ENCODE assay signal across 8 mouse cellular contexts in the genomic region with DNA sequence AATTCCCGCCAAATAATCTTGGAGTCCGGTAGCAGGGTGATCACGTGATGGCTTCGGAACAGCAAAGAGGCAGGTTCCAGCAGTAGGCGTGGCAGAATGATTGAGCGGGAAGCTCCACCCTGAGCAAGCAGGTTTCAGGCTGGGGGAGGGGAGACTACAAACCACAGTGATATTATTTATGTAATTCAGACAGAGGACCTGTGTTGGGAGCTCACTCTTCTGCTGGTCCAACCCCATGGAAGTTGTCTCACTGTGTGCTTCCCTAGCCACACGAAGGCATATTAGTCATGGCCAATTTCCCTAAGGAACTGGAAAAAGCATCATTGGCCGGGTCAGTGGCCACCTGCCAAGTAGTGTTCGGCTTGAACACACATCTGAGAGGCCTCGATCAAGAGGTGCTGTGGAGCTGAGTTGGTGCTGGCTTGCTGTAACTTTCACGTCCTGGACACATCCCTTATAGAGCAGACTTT. TPM values are rescaled to one million over a fixed set of nuclear protein-coding genes. Genes with fewer than 3 reads are reported as not detected.
DNase-seq lines count a peak whose midpoint lies in the region; ATAC-seq and TF ChIP-seq lines count a peak whose summit lies in the region.

No protein-coding gene starts in this region.

- no peaks in the 10 kb centered on the region for H3K27me3 ChIP-seq in thymus, adult 2 months (ENCODE audit: control insufficient read depth, insufficient read depth, low read length)
- no peaks in the 10 kb centered on the region for H3K27me3 ChIP-seq in small intestine, adult 2 months (ENCODE audit: control insufficient read depth, insufficient read depth, low read length)
- 0 out of 2 replicates have a peak, but pooled peaks cover 7% of the 10 kb centered on the region for H3K27me3 ChIP-seq in hindbrain, embryonic 13.5 days

- no peak overlapping the region for H3K4me2 ChIP-seq in hindbrain, embryonic 13.5 days

- no peaks in the 10 kb centered on the region for H3K36me3 ChIP-seq in thymus, adult 2 months (ENCODE audit: control insufficient read depth, insufficient read depth, low read length)
- H3K36me3 ChIP-seq in small intestine, adult 2 months (ENCODE audit: control insufficient read depth, insufficient read depth, low read length): no peaks in the 10 kb centered on the region
- H3K36me3 ChIP-seq in hindbrain, embryonic 13.5 days: no peaks in the 10 kb centered on the region

- H3K4me3 ChIP-seq in thymus, adult 2 months (ENCODE audit: control insufficient read depth, insufficient read depth, low read length): no peak overlapping the region
- no peak overlapping the region for H3K4me3 ChIP-seq in small intestine, adult 2 months (ENCODE audit: low read depth, low read length)
- H3K4me3 ChIP-seq in hindbrain, embryonic 13.5 days: no peak overlapping the region

- TF ChIP-seq CTCF in thymus, adult 2 months (IDR thresholded peaks at IDR 0.05; ENCODE audit: borderline replicate concordance, control insufficient read depth, extremely low read depth, insufficient read depth, low read length, poor library complexity): no peak
- TF ChIP-seq CTCF in small intestine, adult 2 months (IDR thresholded peaks at IDR 0.05; ENCODE audit: extremely low read depth, insufficient read length, insufficient replicate concordance, low read depth, low read length): no peak

- H3K27ac ChIP-seq in thymus, adult 2 months (ENCODE audit: control insufficient read depth, insufficient read depth, low read length): no peak overlapping the region
- peak overlapping the region; percentile 50 for H3K27ac ChIP-seq in small intestine, adult 2 months (ENCODE audit: insufficient read depth, low read depth, low read length)
- H3K27ac ChIP-seq in hindbrain, embryonic 13.5 days: no peak overlapping the region

- H3K9ac ChIP-seq in hindbrain, embryonic 13.5 days: no peak overlapping the region

- no peaks in the 10 kb centered on the region for H3K9me3 ChIP-seq in hindbrain, embryonic 13.5 days

- intact Hi-C loops in left cerebral cortex, postnatal 25 days (cut with DNase I): no loop called here

- TF ChIP-seq POLR2A in thymus, adult 2 months (IDR thresholded peaks at IDR 0.05; ENCODE audit: control insufficient read depth, extremely low read depth, insufficient read depth, low read length, poor library complexity): no peak
- TF ChIP-seq POLR2A in small intestine, adult 2 months (IDR thresholded peaks at IDR 0.05; ENCODE audit: low read depth, low read length): 0 out of 2 replicates have a peak, but pooled peaks have one; percentile 21

- peak; percentile 32 for DNase-seq in thymus, adult 2 months
- no peak for DNase-seq in thymus, postnatal 10 days (ENCODE audit: low spot score in 2 of 2)
- peak; percentile 27 for DNase-seq in gastrocnemius, postnatal 25 days
- peak; percentile 88 for DNase-seq in kidney, postnatal 14 days
- no peak for DNase-seq in left cerebral cortex, postnatal 25 days (ENCODE audit: low spot score in 2 of 2)

- ATAC-seq in hindbrain, embryonic 13.5 days (ENCODE audit: low FRiP score): no peak
- ATAC-seq in monocyte, adult 5-6 weeks (replicated peaks; ENCODE audit: insufficient number of reproducible peaks, low FRiP score, low TSS enrichment, poor library complexity, severe bottlenecking): no peak

- WGBS in thymus, adult 2 months: 13% methylated on average over 11 of the region's 11 CpGs
- WGBS in small intestine, adult 2 months: 10% methylated on average over 11 of the region's 11 CpGs
- 65% methylated on average over 11 of the region's 11 CpGs for WGBS in hindbrain, embryonic 13.5 days

- peaks cover 17% of the 10 kb centered on the region for H3K4me1 ChIP-seq in thymus, adult 2 months (replicated peaks; ENCODE audit: control insufficient read depth, insufficient read depth, low read length)
- H3K4me1 ChIP-seq in small intestine, adult 2 months (ENCODE audit: control insufficient read depth, insufficient read depth, insufficient read length, low read length): peaks cover 15% of the 10 kb centered on the region; the same call in 1 of the 2 replicates
- H3K4me1 ChIP-seq in hindbrain, embryonic 13.5 days (replicated peaks): peaks cover 14% of the 10 kb centered on the region

RNA-seq across cellular contexts. Expression of gene Tnfsf10, which starts 36.5 kb away (rescaled TPM):
- 6.3 and 7.1 TPM in 2 replicates for polyA plus RNA-seq in thymus, adult 2 months (2012; rRNA removed)
- total RNA-seq in gastrocnemius, postnatal 25 days (2021): 1 to 10 TPM; 3.0 to 3.9 TPM
- polyA plus RNA-seq in small intestine, adult 2 months (2012; rRNA removed): 3.5 and 10.0 TPM in 2 replicates
- total RNA-seq in left cerebral cortex, postnatal 25 days (2021): 1 to 10 TPM; 1.2 to 1.5 TPM
- polyA plus RNA-seq in hindbrain, embryonic 13.5 days (2015; fragmentation: Nextera tagmentation; extraction: Ambion mirVana): 0.06 and 0.23 TPM in 2 replicates
- total RNA-seq in monocyte, adult 5-6 weeks (2017): 1.7 to 3.8 TPM (median 3.1 TPM) in 3 replicates

Comparison
In these comparisons a context has a peak if more than half of its experiments do, and no peak if none do; other contexts are left out.
1. DNase-seq: peak in thymus, adult 2 months (single experiment), gastrocnemius, postnatal 25 days (single experiment) and kidney, postnatal 14 days (single experiment); none in thymus, postnatal 10 days (0 of 2) and left cerebral cortex, postnatal 25 days (0 of 2).